In the genomic region with DNA sequence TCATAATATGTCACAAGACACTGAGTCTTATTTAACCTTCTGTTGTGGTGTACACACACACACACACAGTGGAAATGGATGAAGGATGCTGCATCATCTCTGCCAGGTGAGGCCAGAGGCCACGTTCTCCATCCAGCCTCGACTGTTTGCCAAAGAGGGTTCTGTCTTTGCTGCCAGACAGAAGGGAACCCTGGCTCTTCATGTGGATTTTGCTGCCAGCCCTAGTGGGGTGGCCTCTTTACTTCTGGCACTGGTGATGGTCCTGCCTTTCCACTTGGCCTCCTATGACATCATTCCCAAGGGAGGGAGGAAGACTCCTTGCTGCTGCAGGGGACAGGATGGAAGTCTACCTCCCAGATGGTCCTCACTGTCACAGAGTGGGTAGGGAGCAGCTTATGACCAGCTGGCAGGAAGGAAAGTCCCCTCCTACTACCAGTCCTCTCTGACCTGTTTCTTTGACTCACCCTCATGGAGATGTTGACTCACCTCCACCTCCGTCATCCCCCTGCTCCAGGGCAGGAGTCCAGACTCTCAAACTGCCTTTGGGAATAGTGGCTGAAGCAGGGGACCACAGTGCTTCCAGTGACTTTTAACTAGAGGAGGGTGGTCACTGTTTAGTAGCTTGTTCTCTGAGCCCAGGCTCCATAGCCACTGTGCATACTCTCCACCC, we compare ENCODE assay signal across 27 mouse cellular contexts.
DNase-seq lines count a peak whose midpoint lies in the region; ATAC-seq lines count a peak whose summit lies in the region.
"Had no signal": no experiment of that assay in that cellular context is flagged by ENCODE, and none has a peak within 500 bp of the region (broad histone marks: within the 10 kb centered on the region; RNA-seq: fewer than 3 reads in every experiment).

No protein-coding gene starts in this region.

- H3K27me3 ChIP-seq in embryonic facial prominence, embryonic 15.5 days: no peaks in the 10 kb centered on the region
- H3K27me3 ChIP-seq in embryonic facial prominence, embryonic 10.5 days (replicated peaks; ENCODE audit: low read depth, poor library complexity, severe bottlenecking): no peaks in the 10 kb centered on the region
- H3K27me3 ChIP-seq: heart, embryonic 12.5 days; heart, embryonic 15.5 days; hindbrain, embryonic 13.5 days; intestine, embryonic 15.5 days had no signal

- ATAC-seq in cerebellum, adult (ENCODE audit: insufficient number of reproducible peaks, low FRiP score, low TSS enrichment): 0 out of 2 replicates have a peak, but pooled peaks have one; percentile 42
- ATAC-seq in embryonic facial prominence, embryonic 15.5 days (ENCODE audit: insufficient number of reproducible peaks, low FRiP score, low TSS enrichment, low read depth): 0 out of 2 replicates have a peak, but pooled peaks have one; percentile 39
- ATAC-seq: activated CD4-positive, CD25-positive, alpha-beta regulatory T cell, adult 4 months; CD4-positive, CD25-positive, alpha-beta regulatory T cell, adult 4 months; forebrain, embryonic 14.5 days; forebrain, postnatal 0 days; hindbrain, embryonic 16.5 days; intestine, embryonic 15.5 days had no signal

- 81% methylated on average over 3 of the region's 3 CpGs for WGBS in embryonic facial prominence, embryonic 15.5 days
- WGBS in embryonic facial prominence, embryonic 10.5 days: 92% methylated on average over 3 of the region's 3 CpGs

- no peak for DNase-seq in cerebellum, adult 11-12 months
- DNase-seq in embryonic facial prominence, embryonic 10.5 days (ENCODE audit: low spot score): no peak
- DNase-seq in left cerebral cortex, postnatal 4 days: peak; percentile 10
- DNase-seq in left cerebral cortex, postnatal 36 days (ENCODE audit: low spot score in 2 of 2): no peak
- DNase-seq in NIH3T3 (ENCODE audit: low read depth): peak; percentile 24
- DNase-seq in spleen, postnatal 10 days (ENCODE audit: low spot score in 2 of 2): no peak
- DNase-seq: adrenal gland, adult 8-10 months; adrenal gland, postnatal 25 days; embryo, embryonic 11 days; forebrain, postnatal 0 days; gastrocnemius, adult 2 months; gastrocnemius, postnatal 14 days; heart, adult 18-20 months; heart, postnatal 10 days; heart, postnatal 36 days; kidney, adult 11 months had no signal

- H3K36me3 ChIP-seq in embryonic facial prominence, embryonic 15.5 days: no peaks in the 10 kb centered on the region
- H3K36me3 ChIP-seq in embryonic facial prominence, embryonic 10.5 days (replicated peaks): no peaks in the 10 kb centered on the region
- H3K36me3 ChIP-seq: heart, embryonic 12.5 days; heart, embryonic 15.5 days; hindbrain, embryonic 10.5 days; hindbrain, embryonic 13.5 days; intestine, embryonic 15.5 days had no signal

- no peaks in the 10 kb centered on the region for H3K9me3 ChIP-seq in embryonic facial prominence, embryonic 15.5 days (replicated peaks)
- H3K9me3 ChIP-seq in embryonic facial prominence, embryonic 10.5 days: no peaks in the 10 kb centered on the region
- H3K9me3 ChIP-seq: heart, embryonic 12.5 days; heart, embryonic 15.5 days; hindbrain, embryonic 10.5 days; hindbrain, embryonic 13.5 days; intestine, embryonic 15.5 days had no signal

- no peak overlapping the region for H3K4me3 ChIP-seq in embryonic facial prominence, embryonic 15.5 days (replicated peaks)
- H3K4me3 ChIP-seq in embryonic facial prominence, embryonic 10.5 days: no peak overlapping the region
- H3K4me3 ChIP-seq: gastrocnemius, adult 2 months; heart, embryonic 12.5 days; heart, embryonic 15.5 days; hindbrain, embryonic 10.5 days; hindbrain, embryonic 13.5 days; intestine, embryonic 15.5 days had no signal

- no peaks in the 10 kb centered on the region for H3K4me1 ChIP-seq in embryonic facial prominence, embryonic 15.5 days
- H3K4me1 ChIP-seq in embryonic facial prominence, embryonic 10.5 days: peaks cover 11% of the 10 kb centered on the region; the same call in 1 of the 2 replicates

- H3K4me2 ChIP-seq in embryonic facial prominence, embryonic 15.5 days (replicated peaks): no peak overlapping the region
- H3K4me2 ChIP-seq: heart, embryonic 12.5 days; heart, embryonic 15.5 days; hindbrain, embryonic 13.5 days; intestine, embryonic 15.5 days had no signal

- no peak overlapping the region for H3K27ac ChIP-seq in embryonic facial prominence, embryonic 15.5 days (replicated peaks)
- H3K27ac ChIP-seq in embryonic facial prominence, embryonic 10.5 days (replicated peaks): no peak overlapping the region
- H3K27ac ChIP-seq: gastrocnemius, adult 2 months; heart, embryonic 15.5 days; hindbrain, embryonic 10.5 days; hindbrain, embryonic 13.5 days; intestine, embryonic 15.5 days had no signal

- intact Hi-C loops in left cerebral cortex, postnatal 4 days (cut with DNase I): no loop called here
- intact Hi-C loops in left cerebral cortex, postnatal 36 days (cut with DNase I): no loop called here

- H3K9ac ChIP-seq in embryonic facial prominence, embryonic 15.5 days: no peak overlapping the region
- H3K9ac ChIP-seq: forebrain, postnatal 0 days; heart, embryonic 12.5 days; heart, embryonic 15.5 days; hindbrain, embryonic 13.5 days; intestine, embryonic 15.5 days had no signal

Comparison
In these comparisons a context has a peak if more than half of its experiments do, and no peak if none do; other contexts are left out.
1. DNase-seq: peak in left cerebral cortex, postnatal 4 days (single experiment) and NIH3T3 (single experiment); none in cerebellum, adult 11-12 months (single experiment), embryonic facial prominence, embryonic 10.5 days (single experiment), left cerebral cortex, postnatal 36 days (0 of 2) and spleen, postnatal 10 days (0 of 2).